Mouse (Mus musculus) thymus, postnatal 0 days (tissue): Measurements from ENCODE around the gene Arhgap19. TPM values are rescaled to one million over a fixed set of nuclear protein-coding genes. Genes with fewer than 3 reads are reported as not detected.

Experiments used
- DNase-seq: peaks from one replicate; pipeline ENCODE4 v3.0.0-alpha.2; 2015; ENCODE audit warnings: low spot score
- polyA plus RNA-seq: library from polyadenylated mRNA; unstranded; fragments of >200 nt; fragmentation: Nextera tagmentation; extraction: Ambion mirVana; gene quantifications from 2 replicates; pipeline ENCODE4 v1.2.1, GENCODE M21; 2015

Gene Arhgap19
- polyA plus RNA-seq: 25.3 and 27.0 TPM in 2 replicates

DNA sequence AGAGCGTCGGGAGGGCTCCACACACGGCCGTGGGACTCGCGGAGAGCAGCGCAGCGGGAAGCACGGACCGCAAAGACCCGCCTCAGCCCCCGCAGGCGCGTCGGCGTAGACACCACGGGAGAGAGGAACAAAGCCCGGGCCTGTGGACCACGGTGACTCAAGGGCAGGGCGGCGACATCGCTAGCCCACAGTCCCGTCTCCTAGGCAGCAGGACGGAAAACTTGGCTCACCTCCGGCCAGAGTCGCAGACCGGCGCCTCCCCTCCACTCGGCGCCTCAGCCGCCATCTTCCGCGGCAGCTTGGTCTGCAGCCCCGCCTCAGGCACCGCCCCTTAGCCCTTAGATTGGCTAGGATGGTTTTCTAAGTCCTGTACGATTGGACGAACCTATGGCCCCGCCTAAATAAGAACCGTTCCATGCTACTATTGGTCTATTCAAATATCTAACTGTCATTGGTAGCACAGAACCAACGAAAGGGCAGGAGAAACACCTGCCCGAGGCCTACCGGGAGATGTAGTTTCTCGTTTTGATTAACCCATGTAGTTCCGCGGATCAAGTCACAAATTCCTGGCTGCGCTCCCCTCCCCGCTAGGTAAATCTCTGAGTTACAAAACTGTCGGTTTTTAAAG, at the start of gene Arhgap19:
Gene Arhgap19, minus strand, starts transcription at position 306 of the 628 bp plus-strand sequence.
- peak; percentile 95 for DNase-seq

- DNase-seq: no peak
Measured at GRCm38 (mm10) chr19:41850719-41851543, 49.1 kb upstream of the Arhgap19 start.

DNA sequence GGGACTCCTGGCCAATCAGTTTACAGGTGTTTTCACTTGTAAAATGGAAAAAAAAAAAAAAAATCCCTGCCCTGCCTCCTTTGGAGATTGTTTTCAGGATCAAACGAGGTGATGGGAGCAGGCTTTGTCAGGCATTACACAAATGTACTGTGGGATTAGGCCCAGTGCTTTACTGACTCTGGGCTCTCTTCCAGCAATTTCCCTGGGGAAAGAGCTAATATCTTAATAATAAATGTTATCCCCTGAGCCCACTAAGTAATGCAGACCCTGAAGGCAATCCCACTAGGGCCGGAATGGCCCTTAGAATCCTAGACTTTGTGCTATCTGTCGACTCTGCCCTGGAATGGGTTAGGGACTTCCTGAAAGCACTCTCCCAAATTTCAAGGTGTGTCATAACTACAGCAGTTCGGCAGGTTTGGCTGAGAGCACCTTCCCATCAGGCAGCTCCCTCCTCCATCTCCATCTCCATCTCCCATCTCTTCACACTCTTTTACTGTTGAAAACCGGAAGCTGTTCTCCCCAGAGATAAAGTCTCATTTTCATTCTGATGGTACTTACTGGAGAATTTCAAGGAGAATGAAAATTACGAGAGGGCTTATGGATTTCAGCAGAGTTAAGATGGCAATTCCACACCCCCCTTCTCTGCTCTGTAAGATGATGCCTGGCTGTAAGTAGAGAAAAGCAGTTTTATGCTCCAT, 48.3 kb upstream of the Arhgap19 start:
- DNase-seq: no peak

DNA sequence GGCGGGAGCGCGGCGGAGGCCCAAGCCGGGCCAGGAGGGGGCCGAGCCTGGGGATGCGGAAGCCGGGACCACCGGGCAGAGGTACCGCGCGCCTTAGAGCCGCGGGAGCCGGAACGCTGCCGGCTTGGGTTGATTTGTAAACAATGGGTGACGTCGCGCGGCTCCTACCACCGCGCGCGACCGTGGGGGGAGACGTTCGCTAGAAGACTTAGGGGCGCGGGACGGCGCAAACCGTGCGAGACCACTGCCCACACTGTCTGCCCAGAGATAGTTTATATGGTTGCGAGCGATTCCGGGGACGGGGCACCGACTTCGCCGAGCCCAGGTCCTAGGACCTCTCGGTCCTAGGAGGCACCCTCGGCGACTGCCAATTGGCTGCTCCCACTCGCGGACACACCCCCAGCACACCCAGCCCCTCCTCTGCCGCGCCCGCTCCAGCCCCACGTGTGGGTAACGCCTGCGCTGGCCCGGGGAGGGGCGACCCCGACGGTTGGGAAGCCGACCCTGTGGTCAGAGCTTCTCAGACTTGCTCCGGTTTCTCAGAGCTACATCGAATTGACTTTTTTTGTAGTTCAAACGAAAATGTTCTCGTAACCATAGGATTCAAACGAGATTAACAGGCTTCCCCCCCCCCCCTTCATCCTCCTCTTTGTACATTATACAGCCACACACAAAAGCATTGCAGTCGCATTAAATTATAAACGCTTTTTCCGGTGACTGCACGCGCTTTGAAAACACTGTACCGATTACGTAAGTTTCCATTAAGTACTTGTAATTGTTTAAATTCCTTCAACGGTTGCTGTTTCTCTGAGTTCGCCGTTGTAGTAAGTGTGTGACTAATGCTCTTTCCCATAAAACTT, 46.4 kb upstream of the Arhgap19 start, which contains the start of gene Frat2:
Gene Frat2, minus strand, starts transcription at position 141 of the 860 bp plus-strand sequence.
- peak; percentile 92 for DNase-seq

DNA sequence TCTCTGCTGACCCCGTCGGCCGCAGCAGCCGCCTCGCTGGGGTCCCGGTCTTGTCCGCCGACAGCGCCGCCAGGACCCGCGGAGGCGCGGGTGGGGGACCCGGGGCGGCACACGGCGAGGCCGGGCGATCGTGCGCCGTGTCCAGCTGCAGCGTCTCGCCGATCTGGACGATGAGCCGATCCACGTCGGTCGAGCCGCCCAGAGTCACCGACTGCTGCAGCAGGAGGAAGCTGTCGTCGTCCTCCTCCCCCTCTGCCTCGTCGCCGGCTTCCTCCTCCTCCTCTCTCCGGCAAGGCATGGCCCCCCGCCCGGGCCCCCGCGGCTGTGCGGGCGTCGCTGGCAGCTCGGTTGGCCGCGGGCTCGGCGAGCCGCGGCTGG, 45.8 kb upstream of the Arhgap19 start:
- DNase-seq: peak; percentile 69

- DNase-seq: peak; percentile 37
Measured at GRCm38 (mm10) chr19:41847091-41847581, 45.3 kb upstream of the Arhgap19 start.

GRCm38 (mm10) chr19:41846366-41847090, 44.7 kb upstream of the Arhgap19 start:
- DNase-seq: peak; percentile 13

GRCm38 (mm10) chr19:41844345-41844744, 42.5 kb upstream of the Arhgap19 start:
- peak; percentile 54 for DNase-seq

DNA sequence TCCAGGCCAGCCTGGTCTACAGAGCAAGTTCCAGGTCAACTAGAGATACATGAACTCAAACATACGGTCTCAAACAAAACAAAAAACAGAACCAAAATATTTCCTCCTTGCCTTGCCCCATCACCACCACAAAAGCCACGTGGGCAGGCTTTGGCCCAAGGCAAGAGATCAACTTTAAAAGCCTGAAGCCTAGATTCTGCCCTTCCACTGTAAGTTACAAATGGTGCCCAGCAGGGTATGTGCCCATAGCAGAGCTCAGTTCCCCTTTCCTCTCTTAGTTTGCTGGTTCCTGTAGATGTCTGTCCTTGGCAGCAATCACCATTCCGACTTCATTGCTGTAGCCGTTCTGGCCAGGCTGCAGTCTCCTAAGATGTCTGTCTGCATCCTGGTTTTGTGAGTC, 40.9 kb upstream of the Arhgap19 start:
- DNase-seq: no peak

GRCm38 (mm10) chr19:41842196-41842595, 40.3 kb upstream of the Arhgap19 start:
- DNase-seq: no peak

- DNase-seq: no peak
Measured at GRCm38 (mm10) chr19:41841105-41841750, 39.4 kb upstream of the Arhgap19 start.

DNA sequence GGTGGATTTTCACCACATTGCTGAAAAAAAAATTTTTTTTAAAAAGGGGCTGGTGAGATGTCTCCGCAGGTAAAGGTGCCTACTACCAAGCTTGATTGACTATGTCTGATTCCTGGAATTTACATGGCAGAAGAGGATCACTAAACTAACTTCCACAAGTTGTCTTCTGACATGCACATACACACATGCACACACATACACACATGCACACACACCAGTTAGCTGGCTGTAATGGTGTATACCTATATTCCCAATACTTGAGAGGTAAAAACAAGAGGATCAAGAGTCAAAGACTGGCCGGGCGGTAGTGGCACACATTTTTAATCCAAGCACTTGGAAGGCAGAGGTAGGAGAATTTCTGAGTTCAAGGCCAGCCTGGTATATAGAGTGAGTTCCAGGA, 37.8 kb upstream of the Arhgap19 start:
- DNase-seq: no peak

DNA sequence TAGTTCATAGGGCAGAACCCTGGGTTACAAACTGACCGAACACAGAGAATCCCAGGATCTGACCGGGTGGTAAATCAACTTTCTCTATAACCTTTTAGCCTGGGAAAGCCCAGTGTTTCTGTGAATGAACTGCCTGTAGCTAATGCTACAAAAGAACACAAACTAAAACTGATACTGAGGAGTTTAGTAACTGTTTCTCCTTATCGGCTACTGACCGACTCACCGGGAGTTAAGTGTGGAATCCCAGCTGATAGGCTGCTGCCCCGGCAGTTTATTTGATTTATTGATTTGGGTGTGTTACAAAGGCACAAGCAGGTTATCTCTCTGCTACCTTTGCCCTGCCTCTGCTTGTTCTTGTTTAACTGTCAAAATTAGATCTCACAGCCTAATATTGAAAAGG, 37.0 kb upstream of the Arhgap19 start:
- DNase-seq: no peak

DNA sequence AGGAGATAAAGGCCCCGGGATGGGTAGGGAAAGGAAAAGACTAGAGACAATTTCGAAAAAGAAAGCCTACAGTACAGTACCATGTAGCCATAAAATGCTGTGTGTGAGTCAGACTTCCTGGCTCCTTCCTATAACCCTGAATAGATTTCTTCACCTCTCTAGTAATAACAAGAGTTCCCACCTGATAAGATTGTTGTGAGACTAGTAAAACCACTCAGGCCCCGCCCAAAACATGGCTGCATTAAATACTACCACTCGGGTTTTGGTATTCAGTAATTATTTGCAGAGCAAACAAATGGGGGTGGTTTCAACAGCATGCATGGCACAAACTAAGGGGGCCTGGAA, 36.0 kb upstream of the Arhgap19 start:
- DNase-seq: no peak

DNA sequence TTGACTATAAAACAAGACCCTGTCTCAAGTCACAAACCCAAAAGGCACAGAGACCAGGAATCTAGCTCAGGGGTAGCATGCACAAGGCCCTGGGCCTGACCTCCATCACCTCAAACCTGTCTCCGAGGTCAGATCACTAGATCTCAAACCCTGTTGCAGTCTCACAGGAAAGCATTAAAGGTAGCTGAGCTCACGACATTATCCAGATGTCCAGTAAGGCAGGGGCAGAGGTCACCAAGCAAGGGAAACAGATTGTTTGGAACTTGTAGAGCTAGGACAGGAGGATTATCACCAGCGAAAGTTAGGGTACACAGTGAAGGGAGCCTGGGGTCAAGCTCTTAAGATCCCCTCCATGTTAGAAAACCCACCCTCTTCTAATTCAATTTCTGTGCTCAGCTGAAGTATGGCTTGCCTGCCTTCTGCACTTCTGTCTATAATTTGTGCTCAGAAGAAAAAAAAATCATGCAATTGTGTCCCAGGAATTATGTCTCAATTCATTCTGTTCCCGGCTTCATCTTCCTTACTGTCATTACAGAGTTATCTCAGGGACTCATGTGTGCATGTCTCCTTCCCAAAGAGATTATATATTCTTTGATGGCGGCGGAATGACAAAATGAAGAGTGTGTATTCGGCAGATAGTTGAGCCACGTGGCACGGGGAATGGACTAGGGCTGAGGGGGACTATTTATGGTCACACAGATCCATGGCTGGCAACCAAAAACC, 35.5 kb upstream of the Arhgap19 start:
- no peak for DNase-seq

GRCm38 (mm10) chr19:41836719-41837118, 34.9 kb upstream of the Arhgap19 start:
- DNase-seq: no peak

- no peak for DNase-seq
Measured at GRCm38 (mm10) chr19:41835816-41836215, 34.0 kb upstream of the Arhgap19 start.

- no peak for DNase-seq
Measured at GRCm38 (mm10) chr19:41835407-41835806, 33.6 kb upstream of the Arhgap19 start.
